Mouse (Mus musculus) bone marrow, adult 2 months (tissue): Measurements from ENCODE around the gene Rbpj.

ENCODE experiments used
- CTCF ChIP-seq: fragments of 200-500 bp; IDR thresholded peaks from 2 replicates; pipeline ENCODE4 v1.5.1; 2011; ENCODE audit warnings: low read length, control low read depth; ENCODE audit not compliant: control insufficient read depth, insufficient read depth
- POLR2A ChIP-seq: fragments of 200-500 bp; IDR thresholded peaks from 2 replicates; pipeline ENCODE4 v1.6.1; 2011; ENCODE audit warnings: low read depth, mild to moderate bottlenecking, control low read depth, low read length, borderline replicate concordance; ENCODE audit not compliant: control insufficient read depth

DNA sequence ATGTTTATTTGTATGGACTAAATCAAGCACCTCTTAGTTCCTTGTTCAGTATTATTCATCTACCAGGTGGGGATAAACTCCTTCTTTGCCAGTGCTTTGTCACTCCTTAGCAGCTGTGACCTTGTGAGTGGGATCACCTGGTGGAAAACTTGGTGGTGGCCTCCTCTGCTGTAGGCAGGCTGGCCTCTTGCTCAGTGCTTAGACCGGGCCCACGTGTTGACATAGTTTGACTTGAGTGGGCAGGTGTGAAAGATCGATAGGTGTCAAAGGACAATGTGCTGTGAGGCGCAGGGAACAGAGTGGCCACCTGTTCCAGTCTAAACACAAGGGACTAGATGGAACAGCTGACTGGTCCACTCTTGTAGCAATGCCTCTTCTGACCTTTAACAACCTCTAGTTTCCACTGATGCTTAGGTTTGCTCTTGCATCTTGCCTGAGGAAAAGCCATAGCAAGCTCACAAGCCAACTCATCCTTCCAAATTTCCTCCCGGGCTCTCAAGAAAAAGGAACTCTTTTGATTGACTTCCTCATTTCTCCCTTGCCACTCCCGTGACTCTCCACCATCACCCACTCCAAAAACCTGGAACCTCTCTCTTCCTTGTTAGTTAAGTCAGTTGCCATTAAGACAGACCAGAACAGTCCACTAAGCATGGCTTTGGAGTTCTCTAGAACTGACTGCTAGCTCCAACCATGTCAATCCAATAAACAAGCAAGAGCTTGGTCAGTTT is 28.9 kb upstream of the Rbpj start:
- TF ChIP-seq POLR2A (no peak), CTCF (no peak)
